Mouse (Mus musculus) ES-Bruce4 (cell line): ENCODE data around the gene Coro6.

ENCODE experiments used
- CTCF ChIP-seq: IDR thresholded peaks from one replicate; pipeline ENCODE4 v1.8.1; 2011; ENCODE audit warnings: low read depth, low read length
- EP300 ChIP-seq: IDR thresholded peaks from 2 replicates; pipeline ENCODE4 v1.6.1; 2011; ENCODE audit warnings: low read depth, low read length; ENCODE audit not compliant: insufficient read depth
- POLR2A ChIP-seq: IDR thresholded peaks from one replicate; pipeline ENCODE4 v1.8.1; 2011; ENCODE audit warnings: low read length; ENCODE audit not compliant: insufficient read depth

DNA sequence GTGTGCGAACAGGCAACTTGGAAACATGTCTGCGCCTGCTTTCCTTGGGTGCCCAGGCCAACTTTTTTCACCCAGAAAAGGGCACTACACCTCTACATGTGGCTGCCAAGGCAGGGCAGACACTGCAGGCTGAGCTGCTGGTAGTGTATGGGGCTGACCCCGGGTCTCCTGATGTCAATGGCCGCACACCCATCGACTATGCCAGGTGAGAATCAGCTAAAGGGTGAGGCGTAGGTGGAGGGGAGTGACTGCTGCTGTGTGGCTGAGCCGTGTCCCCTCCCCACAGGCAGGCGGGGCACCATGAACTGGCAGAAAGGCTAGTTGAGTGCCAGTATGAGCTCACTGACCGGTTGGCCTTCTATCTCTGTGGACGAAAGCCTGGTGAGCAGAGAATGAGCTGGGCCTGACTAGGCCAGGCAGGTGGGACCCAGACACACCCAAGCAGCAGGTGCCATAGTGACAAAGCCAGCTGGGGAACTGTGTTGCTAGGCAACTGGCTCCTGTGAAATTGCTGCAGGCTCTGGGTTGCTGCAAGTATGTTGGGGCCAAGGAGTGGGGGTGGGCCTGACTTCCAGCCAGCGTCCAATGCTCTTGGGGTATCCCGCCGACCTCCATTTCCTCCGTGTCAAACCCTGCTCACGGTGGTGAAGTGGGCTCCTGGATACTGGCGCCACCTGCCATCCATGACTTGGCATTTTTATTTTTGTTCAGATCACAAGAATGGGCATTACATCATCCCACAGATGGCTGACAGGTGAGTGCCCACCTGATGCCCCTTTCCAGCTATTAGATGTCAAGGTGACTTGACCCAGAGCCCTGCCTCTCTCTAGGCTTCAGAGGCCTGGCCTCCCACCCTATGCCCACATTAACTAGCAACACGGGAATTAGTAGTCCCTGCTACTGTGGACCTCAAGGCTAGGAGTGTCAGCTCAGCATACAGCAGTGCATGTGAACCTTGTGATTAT, 38.4 kb downstream of the Coro6 start:
- TF ChIP-seq CTCF (no peak), POLR2A (no peak), EP300 (no peak)
